12 mouse cellular contexts compared by ENCODE assay signal in genomic region chr3:129331427-129331826, GRCm38 (mm10). TPM values are rescaled to one million over a fixed set of nuclear protein-coding genes. Genes with fewer than 3 reads are reported as not detected.
DNase-seq lines count a peak whose midpoint lies in the region; ATAC-seq and TF ChIP-seq lines count a peak whose summit lies in the region.
"Had no signal": no experiment of that assay in that cellular context is flagged by ENCODE, and none has a peak within 500 bp of the region (broad histone marks: within the 10 kb centered on the region; RNA-seq: fewer than 3 reads in every experiment).

No protein-coding gene starts in this region.

- 90% methylated on average over 6 of the region's 6 CpGs for WGBS in embryonic facial prominence, embryonic 11.5 days
- WGBS in embryonic facial prominence, embryonic 10.5 days: 93% methylated on average over 6 of the region's 6 CpGs
- 94% methylated on average over 6 of the region's 6 CpGs for WGBS in kidney, embryonic 14.5 days
- WGBS in embryonic facial prominence, embryonic 12.5 days: 96% methylated on average over 6 of the region's 6 CpGs
- 77% methylated on average over 6 of the region's 6 CpGs for WGBS in liver, embryonic 14.5 days (ENCODE audit: insufficient replicate concordance)

- DNase-seq in embryonic facial prominence, embryonic 11.5 days (ENCODE audit: low spot score): no peak
- no peak for DNase-seq in embryonic facial prominence, embryonic 10.5 days (ENCODE audit: low spot score)
- DNase-seq in kidney, adult 11 months: no peak
- DNase-seq in liver, embryonic 14.5 days (ENCODE audit: low read depth in 3 of 3, low spot score in 3 of 3): no peak
- DNase-seq in gastrocnemius, postnatal 4 days (ENCODE audit: low spot score in 2 of 2): no peak
- DNase-seq: forebrain, postnatal 0 days; right cerebral cortex, postnatal 4 days had no signal

- TF ChIP-seq EP300 in liver, embryonic 14.5 days (IDR thresholded peaks at IDR 0.05; ENCODE audit: low read depth): no peak

- no peak overlapping the region for H3K27ac ChIP-seq in embryonic facial prominence, embryonic 11.5 days (replicated peaks; ENCODE audit: low read depth, low read length)
- H3K27ac ChIP-seq in embryonic facial prominence, embryonic 10.5 days (replicated peaks): no peak overlapping the region
- H3K27ac ChIP-seq in kidney, embryonic 14.5 days (ENCODE audit: low read depth, low read length): no peak overlapping the region
- H3K27ac ChIP-seq in embryonic facial prominence, embryonic 12.5 days: no peak overlapping the region
- no peak overlapping the region for H3K27ac ChIP-seq in liver, embryonic 14.5 days
- H3K27ac ChIP-seq: hindbrain, embryonic 15.5 days; midbrain, embryonic 15.5 days had no signal

- no peak overlapping the region for H3K4me2 ChIP-seq in embryonic facial prominence, embryonic 11.5 days (ENCODE audit: low read depth, low read length)
- H3K4me2 ChIP-seq in kidney, embryonic 14.5 days (replicated peaks; ENCODE audit: low read depth, low read length): peak overlapping the region; percentile 49
- H3K4me2 ChIP-seq in embryonic facial prominence, embryonic 12.5 days (replicated peaks): peak overlapping the region; percentile 33
- peak overlapping the region; percentile 36 for H3K4me2 ChIP-seq in liver, embryonic 14.5 days (ENCODE audit: low read depth)
- H3K4me2 ChIP-seq: midbrain, embryonic 15.5 days had no signal

- no peaks in the 10 kb centered on the region for H3K27me3 ChIP-seq in embryonic facial prominence, embryonic 11.5 days (ENCODE audit: control insufficient read depth, insufficient read depth, low read length)
- no peaks in the 10 kb centered on the region for H3K27me3 ChIP-seq in embryonic facial prominence, embryonic 10.5 days (replicated peaks; ENCODE audit: low read depth, poor library complexity, severe bottlenecking)
- H3K27me3 ChIP-seq in kidney, embryonic 14.5 days (ENCODE audit: control insufficient read depth, insufficient read depth, low read length): no peaks in the 10 kb centered on the region
- H3K27me3 ChIP-seq in embryonic facial prominence, embryonic 12.5 days: no peaks in the 10 kb centered on the region; the same call in 1 of the 2 replicates
- no peaks in the 10 kb centered on the region for H3K27me3 ChIP-seq in liver, embryonic 14.5 days (ENCODE audit: control insufficient read depth, insufficient read depth, low read length)
- H3K27me3 ChIP-seq: hindbrain, embryonic 15.5 days; midbrain, embryonic 15.5 days had no signal

- 0 out of 2 replicates have a peak, but pooled peaks have one; percentile 29 for ATAC-seq in embryonic facial prominence, embryonic 11.5 days (replicated peaks; ENCODE audit: insufficient number of reproducible peaks, low FRiP score, low TSS enrichment, low read depth)
- ATAC-seq in kidney, embryonic 14.5 days (ENCODE audit: low FRiP score, low TSS enrichment): no peak; the same call in 1 of the 2 replicates
- peak; percentile 47; the same call in 1 of the 2 replicates for ATAC-seq in embryonic facial prominence, embryonic 12.5 days (ENCODE audit: insufficient number of reproducible peaks, insufficient read depth, low FRiP score, low TSS enrichment)
- ATAC-seq in liver, embryonic 14.5 days (ENCODE audit: insufficient read depth): no peak
- ATAC-seq in cerebellum, adult (ENCODE audit: insufficient number of reproducible peaks, low FRiP score, low TSS enrichment): no peak
- ATAC-seq: forebrain, postnatal 0 days; midbrain, embryonic 15.5 days had no signal

- no peaks in the 10 kb centered on the region for H3K36me3 ChIP-seq in embryonic facial prominence, embryonic 11.5 days (replicated peaks; ENCODE audit: control insufficient read depth, insufficient read depth, low read depth, low read length)
- no peaks in the 10 kb centered on the region for H3K36me3 ChIP-seq in embryonic facial prominence, embryonic 10.5 days (replicated peaks)
- no peaks in the 10 kb centered on the region for H3K36me3 ChIP-seq in kidney, embryonic 14.5 days (ENCODE audit: control insufficient read depth, insufficient read depth, low read length)
- no peaks in the 10 kb centered on the region for H3K36me3 ChIP-seq in embryonic facial prominence, embryonic 12.5 days
- no peaks in the 10 kb centered on the region for H3K36me3 ChIP-seq in liver, embryonic 14.5 days (replicated peaks; ENCODE audit: control insufficient read depth, insufficient read depth, low read depth)
- H3K36me3 ChIP-seq: hindbrain, embryonic 15.5 days; midbrain, embryonic 15.5 days had no signal

- no peak overlapping the region for H3K4me3 ChIP-seq in embryonic facial prominence, embryonic 11.5 days (ENCODE audit: low read depth, low read length)
- H3K4me3 ChIP-seq in embryonic facial prominence, embryonic 10.5 days: no peak overlapping the region
- H3K4me3 ChIP-seq in kidney, embryonic 14.5 days (ENCODE audit: low read length): peak overlapping the region; percentile 42
- H3K4me3 ChIP-seq in embryonic facial prominence, embryonic 12.5 days: peak overlapping the region; percentile 7; the same call in 1 of the 2 replicates
- H3K4me3 ChIP-seq in liver, embryonic 14.5 days (ENCODE audit: insufficient read depth in 1 of 2, low read depth in 2 of 2, low read length in 2 of 2): peak overlapping the region in 1 of 2 experiments; percentile 54; a peak in 2 of 4 replicates
- H3K4me3 ChIP-seq: hindbrain, embryonic 15.5 days; midbrain, embryonic 15.5 days had no signal

- no peak overlapping the region for H3K9ac ChIP-seq in embryonic facial prominence, embryonic 11.5 days (replicated peaks; ENCODE audit: low read length)
- peak overlapping the region; percentile 38 for H3K9ac ChIP-seq in kidney, embryonic 14.5 days (ENCODE audit: low read depth, low read length)
- H3K9ac ChIP-seq in embryonic facial prominence, embryonic 12.5 days: no peak overlapping the region
- no peak overlapping the region for H3K9ac ChIP-seq in liver, embryonic 14.5 days (replicated peaks)
- H3K9ac ChIP-seq: forebrain, postnatal 0 days; hindbrain, embryonic 15.5 days; midbrain, embryonic 15.5 days had no signal

- no peaks in the 10 kb centered on the region for H3K9me3 ChIP-seq in embryonic facial prominence, embryonic 11.5 days (replicated peaks; ENCODE audit: control insufficient read depth, low read length)
- no peaks in the 10 kb centered on the region for H3K9me3 ChIP-seq in embryonic facial prominence, embryonic 10.5 days
- H3K9me3 ChIP-seq in kidney, embryonic 14.5 days (ENCODE audit: control insufficient read depth, low read length): no peaks in the 10 kb centered on the region
- H3K9me3 ChIP-seq in embryonic facial prominence, embryonic 12.5 days: no peaks in the 10 kb centered on the region
- no peaks in the 10 kb centered on the region for H3K9me3 ChIP-seq in liver, embryonic 14.5 days (ENCODE audit: control insufficient read depth, low read length)
- H3K9me3 ChIP-seq: hindbrain, embryonic 15.5 days; midbrain, embryonic 15.5 days had no signal

- no peaks in the 10 kb centered on the region for H3K4me1 ChIP-seq in embryonic facial prominence, embryonic 11.5 days (ENCODE audit: control insufficient read depth, insufficient read depth, low read length)
- H3K4me1 ChIP-seq in embryonic facial prominence, embryonic 10.5 days: peaks cover 9% of the 10 kb centered on the region
- H3K4me1 ChIP-seq in kidney, embryonic 14.5 days (ENCODE audit: control insufficient read depth, insufficient read depth, low read length): peaks cover 13% of the 10 kb centered on the region
- peaks cover 10% of the 10 kb centered on the region; the same call in 1 of the 2 replicates for H3K4me1 ChIP-seq in embryonic facial prominence, embryonic 12.5 days
- peaks cover 0 to 2% of the 10 kb centered on the region in 2 experiments; a peak in 1 of 4 replicates for H3K4me1 ChIP-seq in liver, embryonic 14.5 days (replicated peaks; ENCODE audit: control insufficient read depth in 2 of 2, insufficient read depth in 2 of 2, low read length in 1 of 2)
- H3K4me1 ChIP-seq: hindbrain, embryonic 15.5 days; midbrain, embryonic 15.5 days had no signal

- TF ChIP-seq CTCF in liver, embryonic 14.5 days (IDR thresholded peaks at IDR 0.05; ENCODE audit: low read depth): no peak

RNA-seq across cellular contexts. Expression of gene Enpep, which starts 1.1 kb away (rescaled TPM):
- 0.93 and 1.1 TPM in 2 replicates for polyA plus RNA-seq in embryonic facial prominence, embryonic 11.5 days (2014; fragmentation: Nextera tagmentation; extraction: Ambion mirVana)
- polyA plus RNA-seq in embryonic facial prominence, embryonic 10.5 days (2016; fragmentation: Nextera tagmentation; extraction: Ambion mirVana): 0.05 and 0.06 TPM in 2 replicates
- 45.1 and 66.4 TPM in 2 replicates for polyA plus RNA-seq in kidney, embryonic 14.5 days (2014; fragmentation: Nextera tagmentation; extraction: Ambion mirVana)
- polyA plus RNA-seq in embryonic facial prominence, embryonic 12.5 days (2016; fragmentation: Nextera tagmentation; extraction: Ambion mirVana): 3.6 and 3.7 TPM in 2 replicates
- 1.9 and 2.5 TPM in 2 replicates for polyA plus RNA-seq in liver, embryonic 14.5 days (2012; rRNA removed)
- polyA plus RNA-seq in liver, embryonic 14.5 days (2014; fragmentation: Nextera tagmentation; extraction: Ambion mirVana): 2.7 and 4.3 TPM in 2 replicates
- 1 to 10 TPM; 3.4 to 3.7 TPM for total RNA-seq in gastrocnemius, postnatal 4 days (2021)

Comparison
In these comparisons a context has a peak if more than half of its experiments do, and no peak if none do; other contexts are left out.
1. H3K4me3 ChIP-seq: peak in kidney, embryonic 14.5 days (single experiment) and embryonic facial prominence, embryonic 12.5 days (single experiment); none in embryonic facial prominence, embryonic 11.5 days (single experiment) and embryonic facial prominence, embryonic 10.5 days (single experiment).
2. ATAC-seq: peak in embryonic facial prominence, embryonic 11.5 days (single experiment) and embryonic facial prominence, embryonic 12.5 days (single experiment); none in kidney, embryonic 14.5 days (single experiment), liver, embryonic 14.5 days (single experiment) and cerebellum, adult (single experiment).